Mouse (Mus musculus): ENCODE results near the gene Neb. TPM values are rescaled to one million over a fixed set of nuclear protein-coding genes. Genes with fewer than 3 reads are reported as not detected.
A peak's percentile ranks its signal among the peaks of the same experiment; 100 is the strongest.

Neb gene
- polyA plus RNA-seq, 1 experiment = not detected

- TF ChIP-seq GATA1 (IDR thresholded peaks at IDR 0.05; ENCODE audit: low read length) = no peak
Observed at GRCm38 (mm10) chr2:52340990-52341389, 37.3 kb downstream of the Neb start.

GRCm38 (mm10) chr2:52335556-52335955 lies 42.7 kb downstream of the Neb start:
- no peak for TF ChIP-seq GATA1 (IDR thresholded peaks at IDR 0.05; ENCODE audit: low read length)

DNA sequence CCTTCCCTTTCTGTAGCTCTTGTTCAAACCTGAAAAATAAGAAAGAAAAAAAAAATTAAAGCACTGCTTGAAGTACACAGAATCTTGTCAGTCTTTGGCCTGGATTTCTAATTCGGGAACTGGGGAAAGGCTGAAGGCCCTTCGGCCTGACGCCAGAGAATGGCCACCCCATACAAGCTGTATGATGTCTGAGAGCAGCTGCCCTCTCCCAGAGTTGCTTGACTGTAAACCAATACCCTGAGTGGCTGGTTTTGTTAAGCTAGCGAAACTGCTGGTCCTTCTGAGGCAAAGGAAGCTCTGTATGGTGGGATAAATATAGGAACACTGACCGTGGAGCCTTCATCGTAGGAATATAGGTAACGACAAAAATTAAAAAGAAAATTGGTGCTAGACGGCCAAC lies 43.2 kb downstream of the Neb start:
- TF ChIP-seq GATA1 (IDR thresholded peaks at IDR 0.05; ENCODE audit: low read length) = no peak

GRCm38 (mm10) chr2:52333535-52333934 lies 44.7 kb downstream of the Neb start:
- no peak for TF ChIP-seq GATA1 (IDR thresholded peaks at IDR 0.05; ENCODE audit: low read length)

- no peak for TF ChIP-seq GATA1 (IDR thresholded peaks at IDR 0.05; ENCODE audit: low read length)
Observed at GRCm38 (mm10) chr2:52331761-52332160, 46.5 kb downstream of the Neb start.

DNA sequence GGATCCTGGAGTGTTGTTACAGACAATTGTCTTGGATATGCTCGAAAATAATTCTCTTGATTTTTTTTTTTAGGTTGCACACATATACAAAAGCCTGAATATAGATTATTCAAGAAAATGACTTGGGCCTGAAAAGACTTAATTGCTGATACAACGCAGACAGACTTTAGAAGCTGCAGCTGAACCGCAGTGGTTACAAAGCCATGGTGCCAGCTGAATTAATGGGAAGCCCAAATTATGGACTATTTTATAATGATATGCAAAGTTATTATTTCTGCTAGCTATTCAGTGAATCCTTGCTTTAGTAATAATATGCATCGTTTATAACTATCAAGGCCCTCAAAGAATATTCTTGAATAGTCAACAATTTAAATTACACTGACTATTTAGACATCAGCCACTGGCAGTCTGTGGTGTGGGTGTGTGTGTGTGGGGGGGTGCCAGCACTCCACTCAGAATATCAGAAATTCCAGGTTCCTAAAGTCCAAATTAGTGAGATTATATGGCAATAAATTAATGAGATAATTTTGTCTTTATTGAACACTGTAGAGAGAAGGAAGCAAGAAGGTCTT lies 50.9 kb downstream of the Neb start:
- TF ChIP-seq GATA1 (IDR thresholded peaks at IDR 0.05; ENCODE audit: low read length) = no peak

DNA sequence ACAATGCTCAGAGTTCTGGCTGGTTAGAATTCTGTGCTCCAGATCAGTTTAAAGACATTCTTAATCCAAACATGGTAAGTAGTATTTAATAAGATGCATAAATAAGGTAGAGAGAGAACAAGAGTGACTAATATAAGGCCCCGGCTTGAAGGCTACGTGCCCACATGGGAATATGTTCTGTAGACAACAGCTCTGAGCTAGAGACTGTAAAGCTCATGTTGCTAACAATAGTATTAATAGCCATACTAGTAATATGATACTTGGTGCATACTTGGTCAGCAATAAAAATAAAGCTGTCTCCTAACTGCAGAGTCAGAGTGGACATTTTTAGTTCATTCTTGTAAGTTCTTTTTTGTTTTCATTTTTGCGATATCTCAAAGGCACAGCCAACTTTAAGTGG lies 56.4 kb downstream of the Neb start:
- no peak for TF ChIP-seq GATA1 (IDR thresholded peaks at IDR 0.05; ENCODE audit: low read length)

DNA sequence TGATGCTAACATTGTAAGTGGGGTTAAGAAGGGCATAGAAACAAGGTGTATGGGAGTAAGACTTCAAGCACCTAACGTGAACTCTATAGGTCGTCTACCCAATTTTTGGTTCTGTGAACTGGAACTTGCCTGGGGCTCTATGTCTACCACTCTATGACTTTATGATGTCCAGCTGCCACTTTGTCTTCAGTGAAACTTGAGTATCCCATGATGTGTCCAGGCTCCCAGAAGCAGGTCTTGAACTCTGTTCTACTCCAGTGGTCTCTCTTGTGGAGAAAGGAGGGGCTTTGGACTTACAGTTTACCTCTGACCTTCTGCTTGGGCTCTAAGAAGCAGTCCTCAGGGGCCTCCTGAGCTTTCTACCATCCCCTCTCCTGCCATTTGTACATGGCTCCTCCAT lies 58.1 kb downstream of the Neb start:
- TF ChIP-seq GATA1 (IDR thresholded peaks at IDR 0.05; ENCODE audit: low read length) = no peak

GRCm38 (mm10) chr2:52319020-52319567 lies 59.2 kb downstream of the Neb start:
- TF ChIP-seq GATA1 (IDR thresholded peaks at IDR 0.05; ENCODE audit: low read length) = peak; percentile 68

GRCm38 (mm10) chr2:52317471-52317870 lies 60.8 kb downstream of the Neb start:
- no peak for TF ChIP-seq GATA1 (IDR thresholded peaks at IDR 0.05; ENCODE audit: low read length)

DNA sequence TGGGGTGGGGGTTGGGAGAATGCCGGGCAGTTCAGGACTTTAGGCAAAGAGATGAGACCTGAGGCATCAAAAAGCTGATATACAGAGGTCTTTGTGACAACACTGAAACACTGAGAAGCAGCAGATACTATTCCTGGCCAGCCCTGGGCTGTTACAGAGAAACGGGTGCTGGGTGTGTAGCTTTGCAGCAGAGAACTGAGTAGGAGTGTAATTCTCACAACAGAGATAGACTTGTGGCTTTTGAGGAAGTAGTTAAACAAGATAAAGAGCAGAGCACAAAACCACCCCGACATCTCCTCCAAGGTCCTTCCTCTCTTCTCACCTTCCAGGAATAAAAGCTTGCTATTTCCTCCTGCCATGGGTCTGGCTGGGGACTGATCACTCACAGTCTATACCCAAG lies 62.5 kb downstream of the Neb start:
- peak; percentile 42 for TF ChIP-seq GATA1 (IDR thresholded peaks at IDR 0.05; ENCODE audit: low read length)

DNA sequence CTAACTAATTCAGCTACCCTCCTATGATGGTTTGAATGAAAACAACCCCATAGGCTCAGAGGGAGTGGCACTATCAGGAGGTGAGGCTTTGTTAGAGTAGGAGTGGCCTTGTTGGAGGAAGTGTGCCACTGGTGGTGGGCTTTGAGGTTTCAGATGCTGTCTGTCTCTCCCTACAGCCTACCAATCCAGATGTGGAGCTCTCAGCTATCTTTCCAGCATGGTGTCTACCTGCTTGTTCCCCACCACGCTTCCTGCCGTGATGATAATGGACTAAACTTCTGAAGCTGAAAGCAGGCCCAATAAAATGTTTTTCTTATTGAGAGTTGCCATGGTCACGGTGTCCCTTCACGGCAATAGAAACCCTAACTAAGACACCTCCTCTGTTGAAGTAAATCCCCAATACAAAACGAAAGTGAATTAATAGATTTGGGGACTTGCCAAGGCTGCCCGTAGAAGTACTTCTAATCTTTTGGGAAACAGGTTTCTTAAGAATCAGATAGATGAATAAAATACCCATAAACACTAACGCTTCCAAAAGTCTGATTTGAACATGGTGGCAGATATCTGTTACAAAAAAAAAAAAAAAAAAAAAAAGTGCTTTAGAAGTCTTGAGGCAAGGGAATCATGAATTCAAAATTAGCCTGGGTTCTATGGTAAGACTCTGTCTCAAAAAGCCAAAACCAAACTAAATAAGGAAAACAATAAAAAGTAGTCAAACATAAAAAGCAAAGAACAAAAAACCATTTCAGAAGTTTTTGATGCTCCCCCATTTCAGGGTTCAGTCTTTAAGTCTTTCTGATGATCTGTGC lies 63.1 kb downstream of the Neb start:
- no peak for TF ChIP-seq GATA1 (IDR thresholded peaks at IDR 0.05; ENCODE audit: low read length)

- TF ChIP-seq GATA1 (IDR thresholded peaks at IDR 0.05; ENCODE audit: low read length) = no peak
Observed at GRCm38 (mm10) chr2:52310757-52311156, 67.5 kb downstream of the Neb start.

DNA sequence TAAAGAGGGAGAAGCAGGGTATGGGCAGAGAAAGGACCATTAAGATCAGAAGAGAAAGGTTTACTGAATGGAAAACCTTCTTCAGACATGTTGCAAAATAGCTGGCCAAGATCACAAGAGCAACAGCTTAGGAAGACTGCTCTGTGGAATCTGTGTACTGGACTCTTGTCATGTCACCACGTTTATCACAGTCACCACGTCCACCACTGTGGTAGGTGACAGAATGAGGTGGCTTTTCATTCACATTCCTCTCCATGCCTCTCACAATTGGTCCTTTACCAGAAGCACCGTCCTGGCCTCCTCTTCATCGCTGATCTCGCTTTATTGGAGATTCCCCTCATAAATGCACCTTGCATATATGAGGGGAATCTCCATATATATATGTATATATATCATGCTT lies 71.6 kb downstream of the Neb start:
- TF ChIP-seq GATA1 (IDR thresholded peaks at IDR 0.05; ENCODE audit: low read length) = no peak

GRCm38 (mm10) chr2:52304554-52304953 lies 73.7 kb downstream of the Neb start:
- no peak for TF ChIP-seq GATA1 (IDR thresholded peaks at IDR 0.05; ENCODE audit: low read length)

DNA sequence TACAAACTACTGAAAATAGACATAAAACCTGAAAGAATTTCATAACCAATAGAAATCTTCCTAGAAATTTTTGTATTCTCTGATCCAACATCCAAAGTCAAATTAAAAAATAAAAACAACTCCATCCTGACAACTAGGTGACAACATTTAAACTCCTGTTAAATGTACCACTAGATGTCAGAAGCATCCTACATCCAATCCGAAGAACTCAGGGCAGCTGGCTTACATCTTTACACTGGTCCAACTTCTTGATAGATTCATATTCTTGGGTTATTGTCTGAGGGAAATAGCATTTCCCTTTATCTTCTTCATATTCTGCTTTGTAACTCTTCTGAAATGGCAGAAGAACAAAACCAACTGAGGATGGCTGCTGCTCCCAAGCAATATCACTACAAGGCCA lies 74.9 kb downstream of the Neb start:
- TF ChIP-seq GATA1 (IDR thresholded peaks at IDR 0.05; ENCODE audit: low read length) = no peak

- TF ChIP-seq GATA1 (IDR thresholded peaks at IDR 0.05; ENCODE audit: low read length) = no peak
Observed at GRCm38 (mm10) chr2:52297969-52298368, 80.3 kb downstream of the Neb start.

All from G1E-ER4 (cell line).